Mouse (Mus musculus) retina, adult 2 months (tissue): ENCODE data around the gene Kif5a.
A peak's percentile ranks its signal among the peaks of the same experiment; 100 is the strongest.

Experiments
- DNase-seq: peaks from one replicate; pipeline ENCODE4 v3.0.0-alpha.2; 2012; ENCODE audit warnings: low read depth, low spot score

Kif5a gene

DNA sequence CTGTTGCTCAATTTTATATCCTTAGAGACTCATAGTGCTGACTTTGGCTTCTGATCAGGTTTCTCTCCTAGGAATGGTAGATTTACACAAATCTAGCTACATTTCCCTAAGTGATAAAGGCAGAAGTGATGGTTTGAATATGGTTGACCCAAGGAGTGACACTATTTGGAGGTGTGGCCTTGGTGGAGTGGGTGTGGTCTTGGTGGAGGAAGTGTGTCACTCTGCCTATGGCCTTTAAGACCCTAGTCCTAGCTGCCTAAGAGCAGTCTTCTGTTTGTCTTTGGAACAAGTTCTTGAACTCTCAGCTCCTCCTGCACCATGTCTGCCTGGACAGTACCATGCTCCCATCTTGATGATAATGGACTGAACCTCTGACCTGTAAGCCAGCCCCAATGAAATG is 46.0 kb downstream of the Kif5a start:
- DNase-seq: no peak

DNA sequence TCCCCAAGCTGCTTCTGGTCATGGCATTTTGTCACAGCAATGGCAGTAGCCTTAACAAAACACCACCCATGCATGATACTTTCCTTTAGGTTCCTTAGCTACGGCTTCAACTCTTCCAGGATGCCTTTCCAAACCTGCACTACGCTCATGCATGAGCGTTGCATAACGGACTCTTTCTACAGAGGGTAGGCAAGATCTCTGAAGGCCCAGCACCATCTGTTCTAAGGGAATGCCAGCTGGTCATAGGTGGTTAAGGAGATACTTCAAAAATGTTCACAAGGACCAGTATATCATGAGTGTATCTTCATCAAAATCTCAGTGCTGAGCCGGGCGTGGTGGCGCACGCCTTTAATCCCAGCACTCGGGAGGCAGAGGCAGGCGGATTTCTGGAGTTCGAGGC is 46.7 kb downstream of the Kif5a start:
- DNase-seq: no peak

DNA sequence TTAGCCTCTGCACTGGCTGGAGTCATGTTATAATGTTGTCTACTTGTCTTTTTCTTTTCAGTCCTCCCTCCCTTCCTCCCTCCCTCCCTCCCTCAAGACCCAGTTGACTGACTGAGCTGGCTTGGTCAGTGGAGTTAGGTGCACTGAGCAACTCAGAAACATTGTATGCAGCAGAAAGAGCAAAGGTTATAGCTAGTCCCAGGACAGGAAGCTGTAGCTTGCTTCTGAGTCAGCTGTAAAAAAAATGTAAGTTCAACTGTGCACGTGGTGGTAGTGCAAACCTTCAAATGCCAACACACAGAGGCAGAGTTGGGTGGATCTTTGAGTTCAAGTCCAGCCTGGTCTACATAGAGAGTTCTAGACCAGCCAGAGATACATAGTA is 48.7 kb downstream of the Kif5a start:
- DNase-seq: no peak

DNA sequence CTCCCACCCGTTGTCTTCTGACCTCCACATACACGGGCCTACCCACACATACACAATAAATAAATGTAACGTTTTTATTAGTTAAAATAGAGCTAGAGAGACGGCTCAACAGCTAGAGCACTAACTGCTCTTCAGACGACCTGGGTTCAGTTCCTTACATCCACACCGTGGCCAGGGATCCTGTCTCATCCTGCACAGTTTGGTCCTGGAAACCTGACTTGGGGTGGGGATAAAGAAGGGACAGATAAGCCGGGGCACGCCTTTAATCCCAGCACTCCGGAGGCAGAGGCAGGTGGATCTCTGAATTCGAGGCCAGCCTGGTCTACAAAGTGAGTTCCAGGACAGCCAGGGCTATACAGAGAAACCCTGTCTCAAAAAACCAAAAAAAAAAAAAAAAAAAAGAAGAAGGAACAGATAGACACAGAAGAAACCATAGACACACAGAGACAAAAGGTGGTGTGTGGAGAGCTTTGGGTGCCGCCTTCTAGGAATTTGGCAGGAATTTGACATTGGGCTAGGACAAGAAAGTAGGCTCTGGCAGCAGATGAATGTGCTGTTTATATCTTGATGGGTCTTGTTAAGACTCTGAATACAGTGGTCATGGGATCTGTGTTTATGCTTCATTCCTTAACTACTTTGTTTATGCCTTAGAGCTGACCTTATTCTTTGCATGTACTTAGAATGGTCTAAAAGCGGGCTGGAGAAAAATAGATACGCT is 49.3 kb downstream of the Kif5a start:
- no peak for DNase-seq

DNA sequence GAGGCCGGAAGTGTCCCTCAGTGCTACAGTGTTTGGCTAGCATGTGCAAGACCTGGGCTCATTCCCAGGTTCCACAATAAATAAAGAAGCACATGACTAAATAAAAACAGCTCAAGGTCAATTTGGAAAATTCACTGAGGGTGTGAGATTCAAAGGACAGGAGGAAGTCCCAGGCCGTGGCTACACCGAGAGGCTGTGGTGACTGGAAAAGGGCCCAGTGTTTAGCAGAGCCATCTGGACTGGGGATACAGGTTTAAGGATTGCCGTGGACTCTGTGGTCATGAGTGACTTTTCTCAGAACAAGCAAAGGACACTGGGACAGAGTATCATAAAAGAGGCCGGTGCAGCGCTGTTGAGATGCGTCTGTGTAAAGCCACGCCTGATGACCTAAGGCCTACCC is 49.9 kb downstream of the Kif5a start:
- DNase-seq: no peak

DNA sequence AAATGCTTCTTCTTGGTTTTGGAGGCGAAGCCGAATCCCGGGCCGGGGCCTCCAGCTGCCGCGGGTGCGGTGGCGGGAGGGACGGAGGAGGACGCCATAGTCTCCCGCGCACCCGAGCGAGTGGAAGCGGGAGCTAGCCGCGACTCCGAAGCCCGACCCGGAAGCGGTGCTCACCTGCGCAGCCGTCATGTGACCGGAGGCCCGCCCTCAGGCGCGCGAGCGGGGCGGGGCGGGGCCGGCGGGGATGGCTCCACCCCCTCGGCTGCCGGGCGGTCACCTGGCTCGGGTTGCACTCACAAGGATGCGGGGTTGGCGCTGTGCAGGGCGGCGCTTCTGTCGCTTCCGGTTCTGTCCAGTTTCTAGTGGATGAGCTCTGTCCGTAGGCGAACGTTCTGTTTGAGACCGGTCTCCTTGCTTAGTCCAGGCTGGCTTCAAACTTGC is 51.7 kb downstream of the Kif5a start, which contains the start of gene Pip4k2c:
Gene Pip4k2c (minus strand): TSS at position 172 of the 441 bp plus-strand sequence.
- DNase-seq: peak; percentile 79

DNA sequence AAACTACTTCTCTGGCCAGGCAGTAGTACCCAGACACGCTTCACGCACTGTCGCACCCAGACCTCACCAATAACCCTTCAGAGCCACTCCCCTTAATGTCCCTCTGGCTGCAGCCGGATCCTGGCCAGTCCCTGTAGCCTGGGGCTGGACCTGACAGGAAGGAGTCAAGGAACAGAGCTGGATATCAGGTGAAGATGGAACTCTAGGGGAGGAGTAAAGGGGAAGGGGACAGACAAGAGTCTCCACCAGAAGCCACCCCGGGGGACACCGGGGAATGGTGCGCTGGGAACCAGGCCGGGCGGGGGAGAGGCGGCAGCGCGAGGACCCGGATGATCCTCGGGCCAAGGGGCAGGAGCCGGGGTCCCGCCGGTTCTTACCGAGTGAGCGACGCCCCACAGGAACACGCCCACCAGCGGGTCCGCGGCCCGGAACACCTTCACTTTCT is 52.2 kb downstream of the Kif5a start:
- no peak for DNase-seq

DNA sequence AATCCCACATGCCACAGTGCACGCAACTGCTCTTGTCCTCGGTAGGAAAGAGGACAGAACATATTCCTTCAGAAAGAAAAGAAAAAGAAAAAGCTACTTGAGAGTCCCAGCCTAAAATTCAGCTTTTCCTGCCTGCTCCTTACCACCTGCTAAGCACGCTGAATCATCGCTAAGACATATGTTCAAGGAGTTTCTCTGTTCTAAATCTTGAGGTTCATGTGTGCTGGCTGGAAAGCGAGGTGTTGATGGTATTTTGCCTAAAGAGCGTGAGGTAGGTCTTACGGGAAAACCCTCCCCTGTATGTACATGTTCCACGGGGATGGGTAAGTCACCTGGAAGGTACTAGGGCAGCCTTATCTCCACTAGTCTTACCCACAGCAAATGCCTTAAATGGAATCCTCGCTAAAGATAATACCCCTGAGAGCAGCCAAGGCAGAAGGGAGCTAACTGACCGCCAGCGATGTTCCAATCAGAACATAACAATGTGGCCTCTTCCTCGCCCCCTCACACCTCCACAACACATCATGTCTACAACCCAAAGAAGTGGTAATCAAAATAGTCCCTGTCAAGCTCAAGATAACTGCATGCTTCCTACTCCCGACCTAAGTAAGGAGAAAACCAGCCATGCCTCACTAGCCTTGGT is 53.1 kb downstream of the Kif5a start:
- no peak for DNase-seq

DNA sequence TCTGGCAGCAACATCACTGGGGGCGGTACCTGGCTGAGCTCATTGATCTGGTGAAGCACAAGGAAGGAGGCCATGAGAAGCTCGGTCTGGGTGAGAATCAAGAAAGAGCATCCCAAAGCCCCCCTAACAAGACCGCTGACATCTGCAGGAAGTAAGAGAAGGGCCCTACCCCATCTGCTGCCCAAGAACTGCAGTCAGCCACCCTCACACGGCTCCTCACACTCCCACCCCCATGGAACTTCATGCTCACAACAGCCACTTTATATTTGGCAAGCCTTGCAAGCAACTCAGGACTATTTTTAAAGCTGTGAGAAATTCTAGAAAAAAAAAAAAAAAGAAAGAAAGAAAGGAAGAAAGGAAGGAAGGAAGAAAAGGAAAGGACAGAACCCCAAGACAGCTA is 54.2 kb downstream of the Kif5a start:
- no peak for DNase-seq

DNA sequence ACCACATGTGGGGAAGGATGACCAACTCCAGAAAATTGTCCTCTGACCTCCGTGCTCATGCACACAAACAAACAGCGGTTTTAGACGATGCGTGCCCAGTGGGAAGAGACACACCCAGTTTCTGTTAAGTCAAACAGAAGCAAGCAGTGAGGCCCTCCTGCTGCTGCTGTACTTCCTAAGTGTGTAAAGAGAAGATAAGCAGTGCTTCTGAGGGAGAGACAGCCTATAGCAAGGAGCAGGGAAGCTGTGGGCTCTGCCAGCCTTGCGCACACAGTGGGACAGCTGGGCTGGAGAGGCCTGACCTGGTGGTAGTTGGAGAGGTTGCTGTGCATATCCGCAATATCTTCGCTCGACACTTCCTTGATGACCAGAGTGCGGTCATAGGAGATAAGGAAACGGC is 57.8 kb downstream of the Kif5a start:
- DNase-seq: no peak

DNA sequence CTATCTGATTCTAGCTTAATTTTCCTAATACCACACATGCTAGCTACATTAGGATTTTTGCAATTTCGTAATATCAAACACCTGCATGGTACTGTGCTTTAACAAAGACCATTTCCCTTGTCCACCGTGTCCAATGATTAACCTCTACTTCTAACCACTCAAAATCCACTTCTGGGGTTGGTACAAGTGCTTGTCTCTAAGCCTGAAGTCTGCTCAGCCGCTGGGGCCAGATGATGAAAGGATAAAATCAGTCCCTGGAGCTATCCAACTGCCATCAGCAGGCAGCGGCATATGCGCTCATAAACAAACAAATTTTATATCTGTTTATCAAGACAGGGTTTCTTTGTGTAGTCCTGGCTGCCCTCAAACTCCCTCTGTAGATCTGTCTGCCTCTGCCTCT is 58.6 kb downstream of the Kif5a start:
- DNase-seq: no peak

DNA sequence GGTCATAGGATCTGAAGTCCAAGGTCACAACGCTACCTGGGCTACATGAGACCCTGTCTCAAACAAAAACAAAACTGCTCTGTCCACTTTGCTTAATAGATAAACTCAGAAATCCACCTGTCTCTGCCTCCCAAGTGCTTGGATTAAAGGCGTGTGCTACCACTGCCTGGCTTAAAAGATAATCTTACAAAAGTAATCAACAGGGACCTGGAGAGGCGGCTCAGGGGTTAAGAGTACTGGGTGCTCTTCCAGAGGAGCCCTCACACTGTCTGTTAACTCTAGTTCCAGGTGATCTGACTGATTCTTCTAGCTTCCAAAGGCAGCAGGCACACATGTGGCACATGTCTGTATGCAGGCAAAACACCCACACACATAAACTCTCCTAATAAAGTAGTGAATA is 60.0 kb downstream of the Kif5a start:
- no peak for DNase-seq

DNA sequence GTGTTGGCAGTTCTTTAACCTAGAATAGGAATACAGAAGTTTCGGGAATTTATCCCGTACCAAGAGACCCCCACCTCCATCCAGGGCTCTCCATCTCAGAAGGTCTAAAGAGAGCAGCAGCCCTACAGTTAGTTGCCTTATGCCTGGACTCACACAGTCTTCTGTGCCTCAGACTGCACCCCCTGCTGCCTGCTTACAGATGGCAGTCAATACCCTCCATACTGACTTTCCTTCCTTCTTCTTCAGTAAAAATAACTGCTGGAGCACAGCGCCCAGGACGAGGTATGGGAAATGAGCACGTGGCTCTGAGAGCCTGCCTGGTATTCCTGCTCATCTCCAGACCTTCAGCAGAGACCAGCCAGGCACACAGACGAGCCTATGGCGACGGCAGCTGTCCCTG is 62.9 kb downstream of the Kif5a start:
- no peak for DNase-seq

DNA sequence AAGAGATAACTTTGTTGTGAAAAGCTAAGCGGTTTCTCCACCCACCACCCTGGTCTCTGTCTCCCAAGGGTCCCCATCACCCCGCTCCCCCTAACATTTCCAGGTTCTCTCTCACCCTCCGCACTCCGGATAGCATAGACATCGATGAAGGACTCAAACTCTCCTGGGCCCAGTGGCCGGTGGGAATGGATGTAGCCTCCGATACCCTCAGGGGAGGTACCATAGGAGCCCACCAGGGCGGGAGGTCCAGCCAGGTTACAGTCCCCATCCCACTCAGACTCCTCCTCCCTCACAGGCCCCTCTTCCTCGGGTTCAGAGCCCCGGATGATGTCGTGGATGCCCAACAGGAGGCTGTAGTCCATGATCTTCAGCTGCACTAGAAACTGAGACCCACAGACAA is 63.7 kb downstream of the Kif5a start:
- no peak for DNase-seq

DNA sequence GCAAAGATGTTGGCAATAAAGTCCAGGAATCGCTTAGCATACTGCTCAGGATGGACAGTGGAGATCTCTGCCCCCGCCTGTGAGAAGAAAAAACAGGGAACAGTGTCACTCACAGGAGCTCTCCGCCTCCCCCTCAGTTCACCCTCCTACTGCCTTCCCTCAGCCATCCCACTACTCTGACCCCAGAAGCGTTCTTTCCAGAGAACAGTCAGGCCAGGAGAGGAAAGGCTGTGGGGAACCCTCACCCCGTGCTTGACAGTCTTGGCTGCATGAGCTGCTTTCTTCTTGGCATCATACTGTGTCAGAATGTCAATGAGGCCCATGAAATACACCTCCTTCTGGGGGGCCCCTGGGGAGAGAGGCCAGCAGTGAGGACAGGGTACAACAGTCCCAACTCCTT is 64.1 kb downstream of the Kif5a start:
- DNase-seq: no peak

DNA sequence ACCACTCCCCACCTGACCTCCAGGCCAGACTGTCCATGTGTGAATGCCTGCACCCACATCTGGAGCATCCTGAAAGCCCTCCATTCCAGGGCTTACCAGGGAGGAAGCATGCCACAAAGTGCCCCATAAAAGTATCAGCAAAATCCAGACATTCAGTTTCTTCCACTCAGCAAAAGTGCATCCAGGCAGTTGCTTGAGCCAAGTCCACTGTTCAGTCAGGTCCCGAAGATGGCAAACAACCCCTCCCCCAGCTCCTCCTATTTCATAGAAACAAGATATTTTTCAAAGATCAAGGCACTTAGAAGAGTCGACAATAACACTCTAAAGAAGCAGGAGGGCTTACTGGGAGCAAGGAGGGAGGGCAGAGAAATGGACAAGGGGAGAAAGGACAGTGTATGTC is 64.7 kb downstream of the Kif5a start:
- DNase-seq: no peak

DNA sequence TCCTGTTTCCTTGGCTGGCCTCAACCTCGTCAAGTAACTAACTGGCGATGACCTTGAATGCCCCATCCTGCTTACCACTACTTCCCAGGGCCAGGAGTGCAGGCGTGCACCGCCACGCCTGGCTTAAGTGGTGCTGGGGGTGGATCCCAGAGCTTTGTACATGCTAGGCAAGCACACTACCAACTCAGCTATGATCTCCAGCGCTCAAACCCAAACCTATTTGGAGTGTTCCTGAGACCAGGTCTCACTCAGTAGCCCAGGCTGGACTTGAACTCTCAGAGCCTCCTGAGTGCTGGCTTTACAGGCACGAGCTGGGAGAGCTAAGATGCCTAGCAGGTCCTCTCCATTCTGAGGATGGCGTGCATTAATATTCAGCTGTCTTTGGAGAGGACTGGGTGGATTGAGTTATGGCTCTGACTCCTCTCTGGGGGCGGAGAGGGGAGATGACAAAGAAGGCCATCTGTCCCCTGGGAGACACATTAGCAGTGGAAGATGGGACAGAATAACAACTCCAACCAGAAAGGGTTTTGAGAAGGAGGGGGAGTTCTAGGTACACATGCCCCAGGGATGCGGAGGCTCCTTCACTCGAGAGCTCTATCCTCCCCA is 65.5 kb downstream of the Kif5a start:
- DNase-seq: no peak

DNA sequence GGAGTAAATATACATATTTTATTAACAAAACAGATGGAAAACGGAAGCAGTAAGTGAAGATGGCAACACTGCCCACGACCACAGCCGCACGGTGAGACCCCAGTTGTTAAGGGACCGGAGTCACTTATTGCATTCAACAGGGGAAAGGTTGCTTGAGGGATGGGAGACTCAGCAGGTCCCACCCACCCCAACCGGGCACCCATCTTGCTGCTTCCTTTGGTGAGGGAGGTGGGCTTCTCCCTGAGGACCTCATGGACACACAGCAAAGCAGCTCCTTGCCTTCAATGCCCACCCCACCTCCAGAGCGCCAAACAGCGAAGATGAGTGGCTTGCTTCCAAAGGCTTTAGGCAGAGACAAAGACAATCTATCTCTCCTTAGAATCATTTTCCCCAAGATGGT is 66.0 kb downstream of the Kif5a start:
- DNase-seq: no peak

DNA sequence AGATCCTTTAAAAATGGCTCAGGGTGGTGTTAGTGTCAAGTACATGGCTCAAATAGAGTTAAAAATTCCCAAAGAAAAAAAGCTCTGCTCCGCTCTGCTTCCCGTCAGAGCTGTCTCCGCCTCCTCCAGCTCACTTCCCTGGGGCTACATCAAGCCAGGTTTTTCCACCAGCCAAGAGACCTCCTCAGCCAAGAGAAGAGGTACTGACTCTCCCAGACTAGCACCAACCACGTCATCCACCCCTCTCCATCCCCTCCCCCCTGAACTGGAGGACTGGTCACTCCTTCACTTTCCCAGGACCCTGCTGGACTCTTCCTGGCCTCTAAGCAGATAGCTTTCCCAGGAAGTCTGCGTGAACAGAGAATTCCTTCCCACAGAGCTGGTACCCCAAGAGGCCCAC is 66.8 kb downstream of the Kif5a start:
- DNase-seq: no peak

DNA sequence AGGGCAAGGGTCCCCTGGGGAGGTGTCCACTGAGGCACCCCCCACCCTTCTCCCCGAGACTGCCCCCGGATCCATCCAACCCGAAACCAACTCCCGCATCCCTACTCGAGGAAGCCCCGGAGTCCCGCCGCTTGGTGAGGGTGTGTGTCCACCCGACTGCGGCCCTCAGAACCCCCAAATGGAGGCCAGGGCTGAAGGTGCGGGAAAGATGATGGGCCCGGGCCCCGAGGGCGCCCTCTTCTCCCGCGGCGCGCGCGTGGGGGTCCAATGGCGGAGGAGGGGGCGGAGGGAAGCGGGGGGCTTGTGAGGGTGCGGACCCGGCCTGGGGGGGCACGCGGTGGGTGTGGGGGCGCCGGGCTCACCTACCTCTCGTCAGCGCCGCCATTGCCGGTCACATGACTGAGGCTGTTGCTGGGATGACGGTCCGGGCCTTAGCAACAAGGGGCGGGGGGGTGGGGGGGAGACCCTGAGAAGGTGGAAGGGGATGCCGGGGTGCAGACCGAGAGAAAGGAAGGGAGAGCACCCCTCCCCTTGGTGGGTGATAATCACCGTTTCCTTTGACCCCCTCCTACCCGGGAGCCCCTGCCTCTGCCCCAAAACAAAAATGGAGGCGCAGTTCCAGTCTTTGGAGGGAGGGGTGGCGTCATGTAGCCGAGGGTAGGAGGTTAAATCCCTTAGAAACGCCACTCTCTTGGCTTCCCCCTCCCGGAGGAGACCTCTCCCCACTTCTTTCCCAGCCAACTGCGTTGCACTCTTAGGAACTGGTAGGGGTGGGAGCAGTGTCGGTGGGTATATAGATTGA is 67.6 kb downstream of the Kif5a start, which contains the start of gene Dtx3:
Gene Dtx3 (minus strand): TSS at position 401 of the 802 bp plus-strand sequence.
- DNase-seq: no peak

DNA sequence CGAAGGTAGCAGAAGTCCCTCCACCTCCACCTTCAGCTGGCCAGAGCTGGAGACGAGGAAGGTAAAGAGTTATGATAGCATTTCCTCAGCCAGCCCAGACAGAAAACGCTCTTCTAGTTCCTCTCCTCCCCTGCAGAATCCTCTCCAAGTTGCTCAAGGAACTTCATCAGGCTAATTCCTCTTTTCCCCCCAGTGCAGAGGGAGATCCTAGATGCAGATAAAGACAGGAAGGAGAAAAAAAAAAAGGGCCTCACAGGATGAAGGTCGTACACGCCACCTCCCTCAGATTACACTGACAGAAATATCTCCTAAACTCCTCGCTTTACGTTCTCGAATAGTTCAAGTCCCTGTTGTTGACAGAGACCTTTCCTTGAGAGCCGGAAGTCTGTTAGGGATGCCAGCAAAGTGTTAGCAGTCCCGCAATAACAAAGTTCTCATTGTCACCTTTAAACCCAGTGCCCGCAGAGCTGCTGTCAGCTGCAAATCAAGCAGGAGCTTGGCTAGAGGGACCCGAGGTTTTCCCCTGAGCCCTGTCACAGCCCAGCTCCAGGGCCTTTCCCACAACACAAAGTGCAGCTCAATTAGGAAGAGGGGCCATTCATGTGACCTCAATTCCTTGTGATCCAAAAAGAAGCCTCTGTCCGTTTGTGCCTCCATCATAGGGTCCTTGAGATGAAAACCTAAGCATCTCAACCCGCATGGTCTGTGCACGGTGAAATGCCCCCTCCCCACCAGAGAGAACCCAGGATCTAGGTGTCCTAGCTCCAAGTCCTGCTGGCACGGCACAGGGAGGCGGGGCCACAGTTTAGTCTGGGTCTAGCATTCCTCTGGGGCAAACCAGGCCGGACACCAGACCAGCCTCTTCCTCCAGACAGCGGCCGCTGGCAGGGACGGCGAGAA is 68.5 kb downstream of the Kif5a start:
- no peak for DNase-seq
